Mouse (Mus musculus) kidney, adult 8-10 months (tissue): ENCODE measurements at regions not wholly inside any gene's neighbourhood (a gene's known extent, or its start where the extent isn't known, plus 50 kb on each side); places are given as distances from the start of the nearest gene placed in this dataset.

Source experiments
- DNase-seq, 2 experiments: peaks; one replicate each; pipeline ENCODE4 v3.0.0; 2022

GRCm38 (mm10) chr8:81286280-81287034, 55.9 kb upstream of the Inpp4b start:
- DNase-seq, result no peak

GRCm38 (mm10) chr8:81260089-81260488, 82.3 kb upstream of the Inpp4b start:
- DNase-seq, result no peak

- DNase-seq, result no peak
Measured at GRCm38 (mm10) chr8:81223872-81224271, 118.5 kb upstream of the Inpp4b start.

GRCm38 (mm10) chr8:81187061-81187790, 155.1 kb upstream of the Inpp4b start:
- DNase-seq, result peak; percentile 49 to 56

- DNase-seq, result no peak
Measured at GRCm38 (mm10) chr8:81175537-81175936, 160.8 kb upstream of the Usp38 start.

GRCm38 (mm10) chr8:81147239-81147638, 132.5 kb upstream of the Usp38 start:
- DNase-seq, result no peak

- DNase-seq, result no peak
Measured at GRCm38 (mm10) chr8:81106763-81107509, 92.2 kb upstream of the Usp38 start.

GRCm38 (mm10) chr8:81098963-81099362, 84.2 kb upstream of the Usp38 start:
- no peak for DNase-seq

- no peak for DNase-seq
Measured at GRCm38 (mm10) chr8:81097076-81097819, 82.5 kb upstream of the Usp38 start.

- DNase-seq, result no peak
Measured at GRCm38 (mm10) chr8:81095237-81095636, 80.5 kb upstream of the Usp38 start.

GRCm38 (mm10) chr8:81080865-81081637, 66.3 kb upstream of the Usp38 start:
- DNase-seq, result no peak

GRCm38 (mm10) chr8:81079887-81080300, 65.2 kb upstream of the Usp38 start:
- no peak for DNase-seq

GRCm38 (mm10) chr8:81069080-81069840, 54.5 kb upstream of the Usp38 start:
- DNase-seq, result no peak

- peak in 1 of 2 experiments; percentile 29 for DNase-seq
Measured at GRCm38 (mm10) chr8:81068519-81068918, 53.8 kb upstream of the Usp38 start.

GRCm38 (mm10) chr8:81066765-81067164, 52.0 kb upstream of the Usp38 start:
- no peak for DNase-seq
